Mouse (Mus musculus): ENCODE measurements at regions not wholly inside any gene's neighbourhood (a gene's known extent, or its start where the extent isn't known, plus 50 kb on each side); places are given as distances from the start of the nearest gene placed in this dataset.

- DNase-seq (ENCODE audit: low spot score), result no peak
These were observed 356.9 kb upstream of the Kcnab2 start for GRCm38 (mm10) chr4:152834421-152835110.

- DNase-seq (ENCODE audit: low spot score), result no peak
These were observed 356.0 kb upstream of the Kcnab2 start for GRCm38 (mm10) chr4:152833411-152834310.

- no peak for DNase-seq (ENCODE audit: low spot score)
These were observed 355.2 kb upstream of the Kcnab2 start for GRCm38 (mm10) chr4:152832757-152833363.

DNA sequence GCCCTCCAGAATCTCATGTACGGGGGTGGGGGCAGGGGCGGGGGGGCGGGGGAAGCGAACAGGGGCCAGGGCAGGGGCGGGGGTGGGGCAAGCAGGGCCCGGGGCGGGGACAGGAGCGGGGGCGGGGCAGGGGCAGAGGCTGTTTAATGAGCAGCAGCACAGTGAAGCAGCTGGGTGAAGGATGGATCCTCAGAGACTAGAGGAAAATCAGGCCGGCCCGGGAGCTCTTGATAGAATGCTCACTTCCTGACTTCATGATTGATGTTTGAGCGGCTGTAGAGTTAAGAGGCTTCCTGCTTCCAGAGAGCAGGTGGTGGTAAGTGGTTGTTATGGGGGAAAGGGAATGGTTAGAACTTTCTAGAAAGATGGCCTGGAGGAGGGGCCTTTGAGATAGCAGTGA lies 347.5 kb upstream of the Kcnab2 start:
- no peak for DNase-seq (ENCODE audit: low spot score)

GRCm38 (mm10) chr4:152816139-152816757 lies 338.6 kb upstream of the Kcnab2 start:
- no peak for DNase-seq (ENCODE audit: low spot score)

- DNase-seq (ENCODE audit: low spot score), result no peak
These were observed 328.9 kb upstream of the Kcnab2 start for GRCm38 (mm10) chr4:152806611-152807010.

- DNase-seq (ENCODE audit: low spot score), result peak; percentile 66
These were observed 321.7 kb upstream of the Kcnab2 start for GRCm38 (mm10) chr4:152799392-152799791.

- no peak for DNase-seq (ENCODE audit: low spot score)
These were observed 310.8 kb upstream of the Kcnab2 start for GRCm38 (mm10) chr4:152788431-152788830.

GRCm38 (mm10) chr4:152784972-152785371 lies 307.3 kb upstream of the Kcnab2 start:
- DNase-seq (ENCODE audit: low spot score), result no peak

DNA sequence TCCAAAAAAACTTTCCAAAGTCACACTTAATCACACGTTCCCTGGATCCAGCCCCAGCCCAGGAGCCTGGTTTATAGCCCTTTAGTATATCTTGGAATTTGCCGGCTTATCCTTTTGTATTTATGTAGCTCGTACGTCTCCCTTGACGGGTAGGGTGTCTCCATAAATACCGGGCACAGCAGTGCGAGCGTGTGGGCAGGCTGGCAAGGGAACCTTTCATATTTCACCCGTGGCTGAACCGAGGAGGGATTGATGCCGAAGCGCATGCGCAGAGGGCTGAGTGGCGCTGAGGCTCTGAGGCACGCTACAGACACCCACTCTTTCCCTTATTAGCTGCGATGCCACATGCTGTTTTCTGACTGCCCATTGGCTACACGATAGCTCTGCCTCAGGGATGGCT lies 301.9 kb upstream of the Kcnab2 start:
- no peak for DNase-seq (ENCODE audit: low spot score)

GRCm38 (mm10) chr4:152775801-152776200 lies 298.1 kb upstream of the Kcnab2 start:
- DNase-seq (ENCODE audit: low spot score), result no peak

- DNase-seq (ENCODE audit: low spot score), result no peak
These were observed 293.7 kb upstream of the Kcnab2 start for GRCm38 (mm10) chr4:152771386-152771785.

- no peak for DNase-seq (ENCODE audit: low spot score)
These were observed 289.7 kb upstream of the Kcnab2 start for GRCm38 (mm10) chr4:152767372-152767771.

- no peak for DNase-seq (ENCODE audit: low spot score)
These were observed 285.4 kb upstream of the Kcnab2 start for GRCm38 (mm10) chr4:152763116-152763515.

- no peak for DNase-seq (ENCODE audit: low spot score)
These were observed 284.9 kb upstream of the Kcnab2 start for GRCm38 (mm10) chr4:152762576-152762975.

- DNase-seq (ENCODE audit: low spot score), result no peak
These were observed 279.5 kb upstream of the Kcnab2 start for GRCm38 (mm10) chr4:152757191-152757590.

- DNase-seq (ENCODE audit: low spot score), result peak; percentile 18
These were observed 278.9 kb upstream of the Kcnab2 start for GRCm38 (mm10) chr4:152756535-152756934.

GRCm38 (mm10) chr4:152755756-152756155 lies 278.1 kb upstream of the Kcnab2 start:
- DNase-seq (ENCODE audit: low spot score), result no peak

GRCm38 (mm10) chr4:152744366-152744765 lies 266.7 kb upstream of the Kcnab2 start:
- no peak for DNase-seq (ENCODE audit: low spot score)

DNA sequence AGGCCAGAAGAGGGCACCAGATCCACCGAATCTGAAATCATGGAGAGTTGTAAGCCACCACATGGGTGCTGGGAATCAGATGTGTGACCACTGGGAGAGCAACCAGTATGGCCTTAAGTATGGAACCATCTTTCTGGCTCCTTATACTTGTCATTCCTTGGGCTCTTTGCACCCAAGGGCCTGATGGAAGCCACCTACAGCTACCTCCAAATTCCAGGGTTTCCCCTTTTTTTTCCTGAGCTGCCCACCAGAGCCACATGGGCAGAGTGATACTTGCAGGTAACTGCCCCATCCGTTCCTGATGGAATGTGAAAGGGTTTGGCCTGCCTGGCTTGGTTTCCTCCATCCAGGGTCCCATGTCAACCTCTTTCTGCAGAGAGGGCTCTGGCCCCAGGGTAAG lies 255.3 kb upstream of the Kcnab2 start:
- DNase-seq (ENCODE audit: low spot score), result no peak

- no peak for DNase-seq (ENCODE audit: low spot score)
These were observed 254.3 kb upstream of the Kcnab2 start for GRCm38 (mm10) chr4:152731988-152732387.

GRCm38 (mm10) chr4:152731082-152731720 lies 253.5 kb upstream of the Kcnab2 start:
- DNase-seq (ENCODE audit: low spot score), result no peak
